Mouse (Mus musculus): ENCODE data around the gene Rnd1. TPM values are rescaled to one million over a fixed set of nuclear protein-coding genes. Genes with fewer than 3 reads are reported as not detected.

Rnd1 gene
- polyA plus RNA-seq, 1 experiment from 2014 or later: 3.1 TPM

- 54% methylated on average over 6 of the region's 6 CpGs for WGBS
- no peaks in the 10 kb centered on the region for H3K36me3 ChIP-seq (ENCODE audit: insufficient read depth, low read length)
- H3K9me3 ChIP-seq (ENCODE audit: low read length): no peaks in the 10 kb centered on the region
- no peak for ATAC-seq
- TF ChIP-seq CTCF (IDR thresholded peaks at IDR 0.05) (no peak), EP300 (IDR thresholded peaks at IDR 0.05) (no peak)
- no peak overlapping the region for H3K4me2 ChIP-seq (replicated peaks; ENCODE audit: low read depth, low read length)
- no peak overlapping the region for H3K9ac ChIP-seq (replicated peaks; ENCODE audit: low read depth)
- H3K27ac ChIP-seq (ENCODE audit: low read length): no peak overlapping the region
- no peak overlapping the region for H3K4me3 ChIP-seq (ENCODE audit: low read depth, low read length)
- no peak for DNase-seq (ENCODE audit: low spot score)
- no peaks in the 10 kb centered on the region for H3K4me1 ChIP-seq (ENCODE audit: insufficient read depth, low read depth, low read length)
- H3K27me3 ChIP-seq (replicated peaks; ENCODE audit: insufficient read depth, low read length): no peaks in the 10 kb centered on the region
These were observed 62.3 kb downstream of the Rnd1 start for GRCm38 (mm10) chr15:98614971-98615370.

GRCm38 (mm10) chr15:98614551-98614950 is 62.7 kb downstream of the Rnd1 start:
- ATAC-seq (no peak), DNase-seq (ENCODE audit: low spot score) (no peak)
- 38% methylated on average over 9 of the region's 9 CpGs for whole genome bisulfite sequencing
- H3K4me1 ChIP-seq (ENCODE audit: insufficient read depth, low read depth, low read length): no peaks in the 10 kb centered on the region
- H3K27ac ChIP-seq (ENCODE audit: low read length): no peak overlapping the region
- no peaks in the 10 kb centered on the region for H3K27me3 ChIP-seq (replicated peaks; ENCODE audit: insufficient read depth, low read length)
- H3K9me3 ChIP-seq (ENCODE audit: low read length): no peaks in the 10 kb centered on the region
- no peak for TF ChIP-seq CTCF (IDR thresholded peaks at IDR 0.05)
- TF ChIP-seq EP300 (IDR thresholded peaks at IDR 0.05): no peak
- H3K9ac ChIP-seq (replicated peaks; ENCODE audit: low read depth): no peak overlapping the region
- H3K4me2 ChIP-seq (replicated peaks; ENCODE audit: low read depth, low read length): no peak overlapping the region
- H3K36me3 ChIP-seq (ENCODE audit: insufficient read depth, low read length): no peaks in the 10 kb centered on the region
- H3K4me3 ChIP-seq (ENCODE audit: low read depth, low read length): no peak overlapping the region

Other genes with a start within 250 kb of the Rnd1 start
- gene Olfr282, start 246.2 kb downstream of the Rnd1 start, polyA plus RNA-seq (2015; fragmentation: Nextera tagmentation; extraction: Ambion mirVana): not detected in 2 replicates
- not detected in 2 replicates for gene Olfr281, start 224.9 kb downstream of the Rnd1 start, polyA plus RNA-seq (2015; fragmentation: Nextera tagmentation; extraction: Ambion mirVana)
- gene OR5BS1P, start 207.6 kb downstream of the Rnd1 start, polyA plus RNA-seq (2015; fragmentation: Nextera tagmentation; extraction: Ambion mirVana): not detected in 2 replicates
- 0.31 and 3.3 TPM in 2 replicates for gene Lalba, start 194.7 kb downstream of the Rnd1 start, polyA plus RNA-seq (2015; fragmentation: Nextera tagmentation; extraction: Ambion mirVana)
- gene Olfr279, start 185.1 kb downstream of the Rnd1 start, polyA plus RNA-seq (2015; fragmentation: Nextera tagmentation; extraction: Ambion mirVana): not detected in 2 replicates
- gene Kansl2, start 143.2 kb downstream of the Rnd1 start, polyA plus RNA-seq (2015; fragmentation: Nextera tagmentation; extraction: Ambion mirVana): 50.4 and 56.0 TPM in 2 replicates
- gene Ccnt1, start 106.5 kb downstream of the Rnd1 start, polyA plus RNA-seq (2015; fragmentation: Nextera tagmentation; extraction: Ambion mirVana): 31.0 and 32.2 TPM in 2 replicates
- 0.31 TPM in 1 of 2 replicates, not detected in the other for gene 4930415O20Rik, start 106.5 kb downstream of the Rnd1 start, polyA plus RNA-seq (2015; fragmentation: Nextera tagmentation; extraction: Ambion mirVana)
- 9.2 and 12.1 TPM in 2 replicates for gene Adcy6, start 67.4 kb downstream of the Rnd1 start, polyA plus RNA-seq (2015; fragmentation: Nextera tagmentation; extraction: Ambion mirVana)
- 7.4 and 10.7 TPM in 2 replicates for gene Cacnb3, start 46.6 kb downstream of the Rnd1 start, polyA plus RNA-seq (2015; fragmentation: Nextera tagmentation; extraction: Ambion mirVana)
- gene Ddx23, start 14.6 kb downstream of the Rnd1 start, polyA plus RNA-seq (2015; fragmentation: Nextera tagmentation; extraction: Ambion mirVana): 14.5 and 17.5 TPM in 2 replicates
- gene Ccdc65, start 30.7 kb upstream of the Rnd1 start, polyA plus RNA-seq (2015; fragmentation: Nextera tagmentation; extraction: Ambion mirVana): 3.7 and 5.1 TPM in 2 replicates
- gene Fkbp11, start 50.7 kb upstream of the Rnd1 start, polyA plus RNA-seq (2015; fragmentation: Nextera tagmentation; extraction: Ambion mirVana): 45.2 and 45.5 TPM in 2 replicates
- gene Arf3, start 85.8 kb upstream of the Rnd1 start, polyA plus RNA-seq (2015; fragmentation: Nextera tagmentation; extraction: Ambion mirVana): 47.1 and 56.0 TPM in 2 replicates
- gene Wnt10b, start 100.7 kb upstream of the Rnd1 start, polyA plus RNA-seq (2015; fragmentation: Nextera tagmentation; extraction: Ambion mirVana): 0.13 and 0.14 TPM in 2 replicates
- not detected in 2 replicates for gene Wnt1, start 112.4 kb upstream of the Rnd1 start, polyA plus RNA-seq (2015; fragmentation: Nextera tagmentation; extraction: Ambion mirVana)
- gene Ddn, start 132.0 kb upstream of the Rnd1 start, polyA plus RNA-seq (2015; fragmentation: Nextera tagmentation; extraction: Ambion mirVana): 0.04 TPM in 2 replicates
- gene Prkag1, start 154.1 kb upstream of the Rnd1 start, polyA plus RNA-seq (2015; fragmentation: Nextera tagmentation; extraction: Ambion mirVana): 72.2 and 76.7 TPM in 2 replicates
- gene Kmt2d, start 193.7 kb upstream of the Rnd1 start, polyA plus RNA-seq (2015; fragmentation: Nextera tagmentation; extraction: Ambion mirVana): 8.7 and 11.1 TPM in 2 replicates
- gene Rhebl1, start 217.1 kb upstream of the Rnd1 start, polyA plus RNA-seq (2015; fragmentation: Nextera tagmentation; extraction: Ambion mirVana): 8.1 and 10.2 TPM in 2 replicates
- gene Dhh, start 221.1 kb upstream of the Rnd1 start, polyA plus RNA-seq (2015; fragmentation: Nextera tagmentation; extraction: Ambion mirVana): 5.1 and 6.6 TPM in 2 replicates
- gene Lmbr1l, start 240.8 kb upstream of the Rnd1 start, polyA plus RNA-seq (2015; fragmentation: Nextera tagmentation; extraction: Ambion mirVana): 16.5 and 17.0 TPM in 2 replicates

Data from lung, postnatal 0 days (tissue).